Mouse (Mus musculus) cerebellum, adult 2 months (tissue): ENCODE results near the gene Dock3. TPM values are rescaled to one million over a fixed set of nuclear protein-coding genes. Genes with fewer than 3 reads are reported as not detected.
A peak's percentile ranks its signal among the peaks of the same experiment; 100 is the strongest.

Source experiments
- DNase-seq, 2 experiments: peaks; one replicate each; pipeline ENCODE4 v3.0.0; 2021
- H3K27ac ChIP-seq: fragments of 200-500 bp; 2 replicates; pipeline ENCODE4 v1.5.1; 2012; ENCODE audit warnings: low read length, control low read depth, inconsistent platforms; ENCODE audit not compliant: insufficient read depth
- H3K27me3 ChIP-seq: fragments of 200-500 bp; 2 replicates; pipeline ENCODE4 v1.6.1; 2012; ENCODE audit warnings: inconsistent platforms, mild to moderate bottlenecking, low read length, moderate library complexity; ENCODE audit not compliant: control insufficient read depth, insufficient read depth
- H3K4me1 ChIP-seq: fragments of 200-500 bp; 2 replicates; pipeline ENCODE4 v1.6.1; 2011; ENCODE audit warnings: low read length; ENCODE audit not compliant: control insufficient read depth, insufficient read depth
- H3K4me3 ChIP-seq: fragments of 200-500 bp; replicated peaks from 2 replicates; pipeline ENCODE3; 2011; ENCODE audit warnings: mild to moderate bottlenecking, low read depth, low read length, control low read depth; ENCODE audit not compliant: insufficient read depth
- CTCF ChIP-seq: fragments of 200-500 bp; IDR thresholded peaks from 2 replicates; pipeline ENCODE4 v1.5.1; 2011; ENCODE audit warnings: low read depth, mild to moderate bottlenecking, control low read depth, low read length, moderate library complexity, borderline replicate concordance; ENCODE audit not compliant: insufficient read depth
- POLR2A ChIP-seq: fragments of 200-500 bp; IDR thresholded peaks from 2 replicates; pipeline ENCODE4 v1.6.1; 2011; ENCODE audit warnings: low read length, control low read depth, borderline replicate concordance; ENCODE audit not compliant: insufficient read depth
- WGBS: fragments of 180-500 bp; shearing (Covaris S2); methylation state at CpG from one replicate; pipeline ENCODE4 v1.1.7; 2018; 5-methylcytosine and 5-hydroxymethylcytosine counted together
- polyA plus RNA-seq: library from polyadenylated mRNA; depleted of rRNA; stranded (reverse); fragments of >200 nt; gene quantifications from 2 replicates; pipeline ENCODE4 v1.2.3, GENCODE M21; 2012

Dock3 gene
- polyA plus RNA-seq, 1 experiment, result 121 TPM

GRCm38 (mm10) chr9:106884306-106884705, 347.4 kb downstream of the Dock3 start:
- peaks cover 21% of the 10 kb centered on the region for H3K4me1 ChIP-seq

GRCm38 (mm10) chr9:106883085-106883484, 348.6 kb downstream of the Dock3 start:
- Histone ChIP-seq H3K27ac (no peak overlapping the region), H3K27me3 (no peaks in the 10 kb centered on the region), H3K4me3 (no peak overlapping the region), H3K4me1 (peaks cover 21% of the 10 kb centered on the region)
- whole genome bisulfite sequencing, result 44% methylated on average over 3 of the region's 3 CpGs
- no peak for DNase-seq
- no peak for TF ChIP-seq CTCF
- TF ChIP-seq POLR2A, result no peak

More at GRCm38 (mm10) chr9:106884306-106884705, 347.4 kb downstream of the Dock3 start:
- DNase-seq, result peak; percentile 30 to 49
- Histone ChIP-seq H3K27me3 (no peaks in the 10 kb centered on the region), H3K27ac (no peak overlapping the region), H3K4me3 (no peak overlapping the region)
- no peak for TF ChIP-seq POLR2A
- TF ChIP-seq CTCF, result no peak
- WGBS, result 20% methylated on average over 16 of the region's 16 CpGs

GRCm38 (mm10) chr9:106882176-106882575, 349.5 kb downstream of the Dock3 start:
- H3K4me3 ChIP-seq, result no peak overlapping the region
- no peak for TF ChIP-seq CTCF
- no peak for TF ChIP-seq POLR2A
- H3K27me3 ChIP-seq, result no peaks in the 10 kb centered on the region
- no peak overlapping the region for H3K27ac ChIP-seq
- WGBS, result 51% methylated on average over 4 of the region's 4 CpGs
- H3K4me1 ChIP-seq, result peaks cover 21% of the 10 kb centered on the region
- no peak for DNase-seq

DNA sequence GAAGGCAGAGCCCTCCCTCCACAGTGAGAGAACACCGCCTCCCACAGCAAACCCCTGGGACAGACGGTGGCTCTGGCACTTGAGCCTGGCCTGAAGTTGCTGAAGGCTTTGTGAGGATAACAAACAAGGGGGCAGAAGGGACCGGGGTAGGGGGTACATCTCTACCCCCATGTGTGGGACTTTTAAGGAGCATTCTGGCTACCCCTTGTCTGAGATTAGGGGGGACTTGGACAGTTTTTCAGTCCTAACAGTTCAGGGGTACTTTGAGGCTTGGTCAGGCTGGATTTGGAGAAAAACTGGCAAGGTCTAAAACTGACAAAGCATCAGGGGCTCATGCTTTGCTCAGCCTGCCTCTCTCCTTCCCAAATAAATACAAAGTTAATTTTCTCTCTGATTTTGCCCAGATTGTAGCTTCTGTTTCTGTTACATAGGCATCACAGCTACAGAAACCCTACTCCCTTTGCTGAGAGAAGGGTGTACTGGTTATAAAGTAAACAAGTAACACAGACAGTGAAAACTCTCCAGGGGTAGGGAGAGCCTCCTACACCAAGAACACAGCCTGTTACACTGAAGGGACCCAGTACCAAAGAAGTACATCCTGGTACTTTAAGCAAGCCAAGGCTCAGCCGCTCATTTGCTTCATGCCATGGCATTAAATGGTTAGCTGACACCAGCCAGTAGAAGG, 350.5 kb downstream of the Dock3 start:
- TF ChIP-seq CTCF (no peak), POLR2A (no peak)
- no peak overlapping the region for H3K4me3 ChIP-seq
- DNase-seq, result no peak
- H3K4me1 ChIP-seq, result peaks cover 24% of the 10 kb centered on the region
- H3K27me3 ChIP-seq, result no peaks in the 10 kb centered on the region
- WGBS, result 39% methylated on average over 4 of the region's 4 CpGs
- no peak overlapping the region for H3K27ac ChIP-seq

- Histone ChIP-seq H3K4me3 (no peak overlapping the region), H3K4me1 (peaks cover 14% of the 10 kb centered on the region), H3K27ac (no peak overlapping the region), H3K27me3 (no peaks in the 10 kb centered on the region)
- no peak for DNase-seq
- 55% methylated on average over 4 of the region's 4 CpGs for WGBS
- TF ChIP-seq CTCF (no peak), POLR2A (no peak)
Observed at GRCm38 (mm10) chr9:106879471-106879870, 352.2 kb downstream of the Dock3 start.

DNA sequence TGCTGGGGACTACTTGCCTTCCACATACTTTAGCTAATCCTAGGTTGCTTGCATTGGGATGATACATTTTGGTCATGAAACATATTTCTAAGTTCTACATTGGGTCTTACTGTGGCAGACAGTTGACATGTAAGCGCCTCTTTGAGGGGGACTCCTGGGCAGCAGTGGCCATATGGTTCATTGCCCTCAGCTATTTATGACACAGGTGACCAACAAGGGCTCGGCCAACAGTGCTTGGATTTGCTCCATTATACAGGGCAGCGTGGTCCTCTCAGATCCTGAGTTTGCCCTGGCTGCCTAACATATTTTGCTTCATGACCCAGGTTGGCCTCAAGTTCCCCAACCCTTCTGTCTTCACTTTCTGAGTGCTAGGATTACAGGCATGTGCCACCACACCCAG, 355.0 kb downstream of the Dock3 start:
- no peak overlapping the region for H3K4me3 ChIP-seq
- WGBS, result 15% methylated on average over 3 of the region's 3 CpGs
- H3K27me3 ChIP-seq, result no peaks in the 10 kb centered on the region
- H3K4me1 ChIP-seq, result peaks cover 4% of the 10 kb centered on the region
- no peak overlapping the region for H3K27ac ChIP-seq
- DNase-seq, result peak in 1 of 2 experiments; percentile 43
- TF ChIP-seq CTCF, result no peak

GRCm38 (mm10) chr9:106874216-106874615, 357.5 kb downstream of the Dock3 start:
- Histone ChIP-seq H3K27me3 (no peaks in the 10 kb centered on the region), H3K4me3 (no peak overlapping the region), H3K27ac (no peak overlapping the region), H3K4me1 (peaks cover 4% of the 10 kb centered on the region)
- TF ChIP-seq POLR2A (no peak), CTCF (no peak)
- DNase-seq, result no peak
- 79% methylated on average over 5 of the region's 5 CpGs for WGBS

DNA sequence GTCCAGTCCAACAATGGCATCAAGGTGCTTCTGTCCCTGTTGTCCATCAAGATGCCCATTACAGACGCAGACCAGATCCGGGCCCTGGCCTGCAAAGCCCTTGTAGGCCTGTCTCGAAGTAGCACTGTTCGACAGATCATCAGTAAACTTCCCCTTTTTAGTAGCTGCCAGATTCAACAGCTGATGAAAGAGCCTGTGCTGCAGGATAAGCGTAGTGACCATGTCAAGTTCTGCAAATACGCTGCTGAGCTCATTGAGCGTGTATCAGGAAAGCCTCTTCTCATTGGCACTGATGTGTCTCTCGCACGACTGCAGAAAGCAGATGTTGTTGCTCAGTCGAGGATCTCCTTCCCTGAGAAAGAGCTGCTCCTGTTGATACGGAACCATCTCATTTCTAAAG, 373.7 kb downstream of the Dock3 start:
- TF ChIP-seq CTCF, result no peak
- no peak for TF ChIP-seq POLR2A
- DNase-seq, result no peak
- Histone ChIP-seq H3K27ac (no peak overlapping the region), H3K27me3 (no peaks in the 10 kb centered on the region), H3K4me3 (no peak overlapping the region), H3K4me1 (no peaks in the 10 kb centered on the region)
- WGBS, result 88% methylated on average over 11 of the region's 11 CpGs
